Mouse (Mus musculus) mature B cell (primary cell): ENCODE measurements around the gene Mecr.

ENCODE experiments used
- in situ Hi-C: fragments of 300-500 bp; cut with MboI; formaldehyde crosslinking; loops from 2 replicates; pipeline ENCODE4 v1.14.3; 2019

The Mecr gene

GRCm38 (mm10) chr4:131836351-131836881 is 6.9 kb upstream of the Mecr start:
- in situ Hi-C loops = loop anchor here (10.0 kb wide), 2 partner anchors 692 to 882 kb away; no protein-coding TSS in a partner anchor

- in situ Hi-C loops = loop anchor here (10.0 kb wide), 2 partner anchors 692 to 882 kb away; no protein-coding TSS in a partner anchor
Observed at GRCm38 (mm10) chr4:131836891-131837491, 6.3 kb upstream of the Mecr start.

- in situ Hi-C loops = loop anchor here (10.0 kb wide), 2 partner anchors 693 to 883 kb away; no protein-coding TSS in a partner anchor
Observed at GRCm38 (mm10) chr4:131837872-131838524, 5.3 kb upstream of the Mecr start, which contains the start of gene Ptpru. Gene Ptpru, minus strand, starts transcription at chr4:131838288.

- in situ Hi-C loops = no loop called here
Observed at GRCm38 (mm10) chr4:131845991-131846778, 2.9 kb downstream of the Mecr start.

- in situ Hi-C loops = no loop called here
Observed at GRCm38 (mm10) chr4:131848082-131848481, 4.8 kb downstream of the Mecr start.

GRCm38 (mm10) chr4:131849986-131850638 is 6.8 kb downstream of the Mecr start:
- in situ Hi-C loops = no loop called here

GRCm38 (mm10) chr4:131854950-131855349 is 11.7 kb downstream of the Mecr start:
- in situ Hi-C loops = no loop called here

- in situ Hi-C loops = no loop called here
Observed at GRCm38 (mm10) chr4:131860492-131861340, 17.4 kb downstream of the Mecr start.

- in situ Hi-C loops = no loop called here
Observed at GRCm38 (mm10) chr4:131861341-131861739, 18.1 kb downstream of the Mecr start.

- in situ Hi-C loops = no loop called here
Observed at GRCm38 (mm10) chr4:131872672-131873292, 29.5 kb downstream of the Mecr start.

GRCm38 (mm10) chr4:131873293-131874168 is 30.3 kb downstream of the Mecr start, which contains the start of gene Srsf4:
Gene Srsf4, plus strand, starts transcription at chr4:131873617.
- in situ Hi-C loops = no loop called here

GRCm38 (mm10) chr4:131874169-131874536 is 30.9 kb downstream of the Mecr start:
- in situ Hi-C loops = no loop called here

GRCm38 (mm10) chr4:131874567-131874966 is 31.3 kb downstream of the Mecr start:
- in situ Hi-C loops = no loop called here

GRCm38 (mm10) chr4:131875242-131875641 is 32.0 kb downstream of the Mecr start:
- in situ Hi-C loops = no loop called here

GRCm38 (mm10) chr4:131876836-131877235 is 33.6 kb downstream of the Mecr start:
- in situ Hi-C loops = no loop called here

GRCm38 (mm10) chr4:131879692-131880091 is 36.4 kb downstream of the Mecr start:
- in situ Hi-C loops = no loop called here

GRCm38 (mm10) chr4:131881306-131881705 is 38.0 kb downstream of the Mecr start:
- in situ Hi-C loops = no loop called here

- in situ Hi-C loops = no loop called here
Observed at GRCm38 (mm10) chr4:131883571-131883970, 40.3 kb downstream of the Mecr start.

GRCm38 (mm10) chr4:131885376-131885775 is 42.1 kb downstream of the Mecr start:
- in situ Hi-C loops = no loop called here
